Mouse (Mus musculus): ENCODE measurements around the gene Cyp26a1. TPM values are rescaled to one million over a fixed set of nuclear protein-coding genes. Genes with fewer than 3 reads are reported as not detected.

The Cyp26a1 gene
- polyA plus RNA-seq, 1 experiment, result 0.06 TPM

DNA sequence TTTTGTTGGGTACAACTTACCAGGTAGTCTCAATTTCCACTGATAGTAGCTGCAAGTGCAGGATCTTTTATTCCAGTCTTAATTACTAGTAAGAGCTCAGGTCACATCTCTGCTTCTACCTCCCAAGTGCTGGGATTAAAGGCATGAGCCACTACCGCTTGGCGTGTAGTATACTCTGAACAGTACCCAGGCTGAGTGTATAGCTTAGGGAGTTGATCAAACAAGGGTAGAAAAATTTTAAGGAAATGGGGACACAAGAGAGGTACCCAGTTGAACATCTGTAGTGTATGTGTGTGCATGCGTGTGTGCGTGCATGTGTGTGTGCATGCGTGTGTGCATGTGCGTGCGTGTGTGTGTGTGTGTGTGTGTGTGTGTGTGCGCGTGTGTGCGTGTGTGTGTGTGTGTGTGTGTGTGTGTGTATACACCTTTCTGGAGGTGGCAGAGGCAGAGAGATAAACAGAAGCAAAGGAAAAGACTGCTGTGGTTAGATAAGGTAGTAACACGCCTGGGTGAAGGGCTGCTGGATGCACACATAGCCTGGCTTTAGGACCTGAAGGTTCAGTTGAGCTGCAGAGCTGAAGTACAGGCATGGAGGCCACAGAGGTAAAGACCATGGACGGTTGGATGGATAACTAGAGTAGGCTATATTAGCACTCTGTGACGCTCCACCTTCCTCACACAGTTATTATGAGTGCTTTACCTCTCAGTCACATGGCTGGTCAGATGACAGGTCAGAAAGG lies 29.6 kb upstream of the Cyp26a1 start:
- H3K79me2 ChIP-seq (ENCODE audit: control insufficient read depth, insufficient read depth), result no peaks in the 10 kb centered on the region
- TF ChIP-seq MAX (IDR thresholded peaks at IDR 0.05) (no peak), FOSL1 (IDR thresholded peaks at IDR 0.05; ENCODE audit: insufficient read depth, low read length, poor library complexity, severe bottlenecking) (no peak), MYOG (IDR thresholded peaks at IDR 0.05; ENCODE audit: control insufficient read depth, extremely low read depth, insufficient read length) (no peak), USF1 (IDR thresholded peaks at IDR 0.05; ENCODE audit: low read depth) (no peak), CTCF (IDR thresholded peaks at IDR 0.05; ENCODE audit: control insufficient read depth, insufficient read depth, insufficient read length) (no peak), MYOD1 (IDR thresholded peaks at IDR 0.05; ENCODE audit: control insufficient read depth, insufficient read length, low read depth) (no peak), CEBPB (IDR thresholded peaks at IDR 0.05; ENCODE audit: low read depth) (no peak)
- H3K36me3 ChIP-seq (ENCODE audit: control insufficient read depth, insufficient read depth), result no peaks in the 10 kb centered on the region
- H3ac ChIP-seq (ENCODE audit: control insufficient read depth, insufficient read length, low read depth), result no peak overlapping the region
- H3K79me3 ChIP-seq (ENCODE audit: low read depth), result no peaks in the 10 kb centered on the region
- no peaks in the 10 kb centered on the region for H3K27me3 ChIP-seq (ENCODE audit: control insufficient read depth, insufficient read depth, insufficient read length)
- H3K4me3 ChIP-seq (ENCODE audit: insufficient read depth, poor library complexity, severe bottlenecking), result no peak overlapping the region

GRCm38 (mm10) chr19:37668657-37669056 lies 28.9 kb upstream of the Cyp26a1 start:
- H3K79me3 ChIP-seq (ENCODE audit: low read depth), result no peaks in the 10 kb centered on the region
- no peaks in the 10 kb centered on the region for H3K79me2 ChIP-seq (ENCODE audit: control insufficient read depth, insufficient read depth)
- no peak for TF ChIP-seq MYOD1 (IDR thresholded peaks at IDR 0.05; ENCODE audit: control insufficient read depth, insufficient read length, low read depth)
- no peak for TF ChIP-seq CTCF (IDR thresholded peaks at IDR 0.05; ENCODE audit: control insufficient read depth, insufficient read depth, insufficient read length)
- no peak for TF ChIP-seq MAX (IDR thresholded peaks at IDR 0.05)
- no peak for TF ChIP-seq MYOG (IDR thresholded peaks at IDR 0.05; ENCODE audit: control insufficient read depth, extremely low read depth, insufficient read length)
- no peak for TF ChIP-seq USF1 (IDR thresholded peaks at IDR 0.05; ENCODE audit: low read depth)
- no peak for TF ChIP-seq CEBPB (IDR thresholded peaks at IDR 0.05; ENCODE audit: low read depth)
- TF ChIP-seq FOSL1 (IDR thresholded peaks at IDR 0.05; ENCODE audit: insufficient read depth, low read length, poor library complexity, severe bottlenecking), result no peak
- H3K4me3 ChIP-seq (ENCODE audit: insufficient read depth, poor library complexity, severe bottlenecking), result no peak overlapping the region
- no peaks in the 10 kb centered on the region for H3K27me3 ChIP-seq (ENCODE audit: control insufficient read depth, insufficient read depth, insufficient read length)
- H3ac ChIP-seq (ENCODE audit: control insufficient read depth, insufficient read length, low read depth), result no peak overlapping the region
- no peaks in the 10 kb centered on the region for H3K36me3 ChIP-seq (ENCODE audit: control insufficient read depth, insufficient read depth)

DNA sequence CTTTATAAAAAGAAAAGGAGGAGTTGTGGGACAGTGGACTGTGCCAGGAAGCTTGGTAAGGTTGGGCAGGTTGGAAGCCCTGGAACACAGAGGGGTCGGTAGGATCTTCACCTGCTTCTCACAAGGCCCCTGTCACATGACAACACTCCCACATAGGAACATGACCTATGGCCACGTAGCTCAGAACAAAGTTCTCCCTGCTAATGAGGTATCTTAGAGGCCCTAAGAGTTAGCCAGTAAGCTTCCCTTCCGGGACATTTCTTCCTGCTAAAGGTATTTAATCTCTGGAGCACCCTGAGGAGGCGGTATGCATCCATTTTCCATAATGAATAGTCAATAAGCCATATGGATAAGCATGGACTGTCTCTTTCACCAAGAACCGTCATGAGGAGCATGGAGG lies 28.1 kb upstream of the Cyp26a1 start:
- no peaks in the 10 kb centered on the region for H3K79me2 ChIP-seq (ENCODE audit: control insufficient read depth, insufficient read depth)
- H3K79me3 ChIP-seq (ENCODE audit: low read depth), result no peaks in the 10 kb centered on the region
- TF ChIP-seq USF1 (IDR thresholded peaks at IDR 0.05; ENCODE audit: low read depth) (no peak), CEBPB (IDR thresholded peaks at IDR 0.05; ENCODE audit: low read depth) (no peak), MYOD1 (IDR thresholded peaks at IDR 0.05; ENCODE audit: control insufficient read depth, insufficient read length, low read depth) (no peak), MAX (IDR thresholded peaks at IDR 0.05) (no peak), FOSL1 (IDR thresholded peaks at IDR 0.05; ENCODE audit: insufficient read depth, low read length, poor library complexity, severe bottlenecking) (no peak), CTCF (IDR thresholded peaks at IDR 0.05; ENCODE audit: control insufficient read depth, insufficient read depth, insufficient read length) (no peak), MYOG (IDR thresholded peaks at IDR 0.05; ENCODE audit: control insufficient read depth, extremely low read depth, insufficient read length) (no peak)
- H3ac ChIP-seq (ENCODE audit: control insufficient read depth, insufficient read length, low read depth), result no peak overlapping the region
- no peaks in the 10 kb centered on the region for H3K27me3 ChIP-seq (ENCODE audit: control insufficient read depth, insufficient read depth, insufficient read length)
- H3K36me3 ChIP-seq (ENCODE audit: control insufficient read depth, insufficient read depth), result no peaks in the 10 kb centered on the region
- H3K4me3 ChIP-seq (ENCODE audit: insufficient read depth, poor library complexity, severe bottlenecking), result no peak overlapping the region

- Histone ChIP-seq H3K79me2 (ENCODE audit: control insufficient read depth, insufficient read depth) (no peaks in the 10 kb centered on the region), H3K4me3 (ENCODE audit: insufficient read depth, poor library complexity, severe bottlenecking) (no peak overlapping the region), H3ac (ENCODE audit: control insufficient read depth, insufficient read length, low read depth) (no peak overlapping the region), H3K36me3 (ENCODE audit: control insufficient read depth, insufficient read depth) (no peaks in the 10 kb centered on the region), H3K79me3 (ENCODE audit: low read depth) (no peaks in the 10 kb centered on the region), H3K27me3 (ENCODE audit: control insufficient read depth, insufficient read depth, insufficient read length) (no peaks in the 10 kb centered on the region)
- TF ChIP-seq MYOG (IDR thresholded peaks at IDR 0.05; ENCODE audit: control insufficient read depth, extremely low read depth, insufficient read length), result no peak
- TF ChIP-seq CEBPB (IDR thresholded peaks at IDR 0.05; ENCODE audit: low read depth), result peak; percentile 36
- peak; percentile 88 for TF ChIP-seq MAX (IDR thresholded peaks at IDR 0.05)
- TF ChIP-seq CTCF (IDR thresholded peaks at IDR 0.05; ENCODE audit: control insufficient read depth, insufficient read depth, insufficient read length), result no peak
- peak; percentile 77 for TF ChIP-seq FOSL1 (IDR thresholded peaks at IDR 0.05; ENCODE audit: insufficient read depth, low read length, poor library complexity, severe bottlenecking)
- no peak for TF ChIP-seq USF1 (IDR thresholded peaks at IDR 0.05; ENCODE audit: low read depth)
- TF ChIP-seq MYOD1 (IDR thresholded peaks at IDR 0.05; ENCODE audit: control insufficient read depth, insufficient read length, low read depth), result no peak
Measured at GRCm38 (mm10) chr19:37673393-37673792, 24.2 kb upstream of the Cyp26a1 start.

- H3K27me3 ChIP-seq (ENCODE audit: control insufficient read depth, insufficient read depth, insufficient read length), result no peaks in the 10 kb centered on the region
- H3K4me3 ChIP-seq (ENCODE audit: insufficient read depth, poor library complexity, severe bottlenecking), result no peak within 1 kb of the TSS
- H3ac ChIP-seq (ENCODE audit: control insufficient read depth, insufficient read length, low read depth), result no peak within 1 kb of the TSS
- no peaks in the 10 kb centered on the region for H3K79me2 ChIP-seq (ENCODE audit: control insufficient read depth, insufficient read depth)
- TF ChIP-seq MYOD1 (IDR thresholded peaks at IDR 0.05; ENCODE audit: control insufficient read depth, insufficient read length, low read depth) (no peak), USF1 (IDR thresholded peaks at IDR 0.05; ENCODE audit: low read depth) (no peak), CEBPB (IDR thresholded peaks at IDR 0.05; ENCODE audit: low read depth) (no peak), FOSL1 (IDR thresholded peaks at IDR 0.05; ENCODE audit: insufficient read depth, low read length, poor library complexity, severe bottlenecking) (no peak), MYOG (IDR thresholded peaks at IDR 0.05; ENCODE audit: control insufficient read depth, extremely low read depth, insufficient read length) (no peak), CTCF (IDR thresholded peaks at IDR 0.05; ENCODE audit: control insufficient read depth, insufficient read depth, insufficient read length) (no peak), MAX (IDR thresholded peaks at IDR 0.05) (no peak)
- no peaks in the 10 kb centered on the region for H3K79me3 ChIP-seq (ENCODE audit: low read depth)
- no peaks in the 10 kb centered on the region for H3K36me3 ChIP-seq (ENCODE audit: control insufficient read depth, insufficient read depth)
Measured at GRCm38 (mm10) chr19:37685281-37685680, 12.3 kb upstream of the Cyp26a1 start, which contains the start of gene Cyp26c1. Gene Cyp26c1, plus strand, starts transcription at chr19:37685581.
